13 mouse cellular contexts compared by ENCODE assay signal in genomic region chr11:88852806-88853205, GRCm38 (mm10).
"Had no signal": no experiment of that assay in that cellular context is flagged by ENCODE, and none has a peak within 500 bp of the region (broad histone marks: within the 10 kb centered on the region; RNA-seq: fewer than 3 reads in every experiment).

No protein-coding gene starts in this region.

- ATAC-seq: lung, postnatal 0 days; midbrain, embryonic 13.5 days had no signal

- H3K27me3 ChIP-seq: limb, embryonic 12.5 days; liver, embryonic 15.5 days; midbrain, embryonic 13.5 days had no signal

- H3K9me3 ChIP-seq: limb, embryonic 12.5 days; liver, embryonic 15.5 days; midbrain, embryonic 13.5 days had no signal

- H3K27ac ChIP-seq: kidney, postnatal 0 days; layer of hippocampus, adult 2 months; limb, embryonic 12.5 days; liver, embryonic 15.5 days; midbrain, embryonic 13.5 days had no signal

- DNase-seq: lung, adult 2 months; lung, postnatal 36 days; right cerebral cortex, adult 18-20 months; right cerebral cortex, postnatal 25 days; thymus, adult 18-20 months; thymus, postnatal 14 days had no signal

- H3K4me3 ChIP-seq: layer of hippocampus, adult 2 months; limb, embryonic 12.5 days; liver, embryonic 15.5 days; midbrain, embryonic 13.5 days had no signal

- H3K4me2 ChIP-seq: limb, embryonic 12.5 days; liver, embryonic 11.5 days; liver, embryonic 15.5 days; midbrain, embryonic 13.5 days had no signal

- H3K9ac ChIP-seq: limb, embryonic 12.5 days; liver, embryonic 15.5 days; midbrain, embryonic 13.5 days had no signal

- H3K36me3 ChIP-seq: limb, embryonic 12.5 days; liver, embryonic 15.5 days; midbrain, embryonic 13.5 days had no signal
